In the genomic region with DNA sequence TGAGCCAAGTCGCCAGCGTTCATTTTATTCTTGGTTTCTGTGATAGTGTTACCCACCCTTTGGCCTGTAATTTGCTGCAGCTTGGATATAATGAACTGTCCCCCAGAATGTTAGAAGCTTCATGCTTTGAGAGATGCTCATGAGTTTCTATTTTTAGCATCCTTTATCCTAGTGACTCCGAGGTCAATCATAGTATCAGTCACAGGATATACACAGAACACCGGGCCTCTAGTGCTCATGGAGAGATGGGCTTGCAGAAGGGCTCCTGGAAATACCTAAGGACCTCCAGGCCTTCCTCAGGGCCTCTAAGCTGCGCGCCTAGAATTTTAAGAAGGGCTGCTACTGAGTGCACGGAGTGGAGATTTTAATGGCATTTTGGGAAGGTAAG, we compare ENCODE assay signal across 17 mouse cellular contexts.
DNase-seq lines count a peak whose midpoint lies in the region; ATAC-seq and TF ChIP-seq lines count a peak whose summit lies in the region.
"Had no signal": no experiment of that assay in that cellular context is flagged by ENCODE, and none has a peak within 500 bp of the region (broad histone marks: within the 10 kb centered on the region; RNA-seq: fewer than 3 reads in every experiment).

No protein-coding gene starts in this region.

- DNase-seq in heart, adult 11 months = peak; percentile 6
- no peak for DNase-seq in heart, adult 9 months (ENCODE audit: low spot score in 2 of 2)
- DNase-seq in heart, postnatal 0 days (ENCODE audit: low spot score) = peak; percentile 21
- DNase-seq in heart, adult 8-10 months (ENCODE audit: low spot score) = no peak
- DNase-seq in lung, postnatal 0 days (ENCODE audit: low spot score) = no peak
- no peak for DNase-seq in lung, postnatal 14 days
- DNase-seq in urinary bladder, postnatal 14 days (ENCODE audit: low spot score) = no peak
- no peak for DNase-seq in thymus, postnatal 25 days
- DNase-seq: cerebellum, adult 9-10 months; gastrocnemius, postnatal 14 days; layer of hippocampus, postnatal 36 days had no signal

- no peaks in the 10 kb centered on the region for H3K27me3 ChIP-seq in heart, postnatal 0 days (ENCODE audit: control insufficient read depth, insufficient read depth, low read length)
- H3K27me3 ChIP-seq in lung, postnatal 0 days (replicated peaks; ENCODE audit: insufficient read depth, low read length) = no peaks in the 10 kb centered on the region
- H3K27me3 ChIP-seq: embryonic facial prominence, embryonic 15.5 days; hindbrain, embryonic 12.5 days; liver, embryonic 12.5 days had no signal

- H3K4me3 ChIP-seq in heart, postnatal 0 days (ENCODE audit: low read depth, low read length) = no peak overlapping the region
- no peak overlapping the region for H3K4me3 ChIP-seq in lung, postnatal 0 days (ENCODE audit: low read depth, low read length)
- H3K4me3 ChIP-seq: embryonic facial prominence, embryonic 15.5 days; forebrain, embryonic 10.5 days; hindbrain, embryonic 12.5 days; liver, embryonic 12.5 days; midbrain, embryonic 10.5 days had no signal

- ATAC-seq in heart, postnatal 0 days (ENCODE audit: insufficient read depth, low read depth) = peak; percentile 66
- peak; percentile 54 for ATAC-seq in lung, postnatal 0 days
- ATAC-seq: inflammation-experienced regulatory T-cells, adult 6 months; liver, embryonic 12.5 days had no signal

- H3K9me3 ChIP-seq in heart, postnatal 0 days (replicated peaks; ENCODE audit: control insufficient read depth, low read length) = no peaks in the 10 kb centered on the region
- no peaks in the 10 kb centered on the region for H3K9me3 ChIP-seq in lung, postnatal 0 days (ENCODE audit: low read length)
- H3K9me3 ChIP-seq: embryonic facial prominence, embryonic 15.5 days; forebrain, embryonic 10.5 days; hindbrain, embryonic 12.5 days; liver, embryonic 12.5 days; midbrain, embryonic 10.5 days had no signal

- peak overlapping the region; percentile 16; the same call in 1 of the 2 replicates for H3K27ac ChIP-seq in heart, postnatal 0 days (ENCODE audit: low read depth)
- no peak overlapping the region; the same call in 1 of the 2 replicates for H3K27ac ChIP-seq in lung, postnatal 0 days (ENCODE audit: low read length)
- H3K27ac ChIP-seq: embryonic facial prominence, embryonic 15.5 days; forebrain, embryonic 10.5 days; hindbrain, embryonic 12.5 days; liver, embryonic 12.5 days; midbrain, embryonic 10.5 days had no signal

- H3K4me1 ChIP-seq in heart, postnatal 0 days (ENCODE audit: control insufficient read depth, insufficient read depth) = peaks cover 26% of the 10 kb centered on the region
- no peaks in the 10 kb centered on the region; the same call in 1 of the 2 replicates for H3K4me1 ChIP-seq in lung, postnatal 0 days (ENCODE audit: insufficient read depth, low read depth, low read length)
- H3K4me1 ChIP-seq: embryonic facial prominence, embryonic 15.5 days; hindbrain, embryonic 12.5 days; liver, embryonic 12.5 days; midbrain, embryonic 10.5 days had no signal

- 34% methylated on average over 7 of the region's 7 CpGs for WGBS in heart, postnatal 0 days
- 41% methylated on average over 7 of the region's 7 CpGs for WGBS in lung, postnatal 0 days

- TF ChIP-seq CTCF in heart, postnatal 0 days (IDR thresholded peaks at IDR 0.05; ENCODE audit: low read depth) = no peak
- TF ChIP-seq CTCF in lung, postnatal 0 days (IDR thresholded peaks at IDR 0.05) = no peak

- TF ChIP-seq EP300 in heart, postnatal 0 days (IDR thresholded peaks at IDR 0.05; ENCODE audit: low read depth) = no peak
- peak; percentile 5; the same call in 1 of the 2 replicates for TF ChIP-seq EP300 in lung, postnatal 0 days (IDR thresholded peaks at IDR 0.05)

- H3K4me2 ChIP-seq in heart, postnatal 0 days (ENCODE audit: low read depth, low read length) = no peak overlapping the region
- H3K4me2 ChIP-seq in lung, postnatal 0 days (replicated peaks; ENCODE audit: low read depth, low read length) = no peak overlapping the region
- H3K4me2 ChIP-seq: embryonic facial prominence, embryonic 15.5 days; hindbrain, embryonic 12.5 days; liver, embryonic 12.5 days had no signal

- peaks cover 4% of the 10 kb centered on the region; the same call in 1 of the 2 replicates for H3K36me3 ChIP-seq in heart, postnatal 0 days (replicated peaks; ENCODE audit: control insufficient read depth, insufficient read depth, low read length)
- no peaks in the 10 kb centered on the region for H3K36me3 ChIP-seq in lung, postnatal 0 days (ENCODE audit: insufficient read depth, low read length)

- no peak overlapping the region for H3K9ac ChIP-seq in heart, postnatal 0 days (replicated peaks; ENCODE audit: low read depth, low read length)
- H3K9ac ChIP-seq in lung, postnatal 0 days (replicated peaks; ENCODE audit: low read depth) = no peak overlapping the region
- H3K9ac ChIP-seq: embryonic facial prominence, embryonic 15.5 days; hindbrain, embryonic 12.5 days; liver, embryonic 12.5 days had no signal

Comparison
In these comparisons a context has a peak if more than half of its experiments do, and no peak if none do; other contexts are left out.
1. DNase-seq: peak in heart, adult 11 months (single experiment) and heart, postnatal 0 days (single experiment); none in heart, adult 9 months (0 of 2), heart, adult 8-10 months (single experiment), lung, postnatal 0 days (single experiment), lung, postnatal 14 days (single experiment), urinary bladder, postnatal 14 days (single experiment) and thymus, postnatal 25 days (single experiment).